Mouse (Mus musculus) gastrocnemius, postnatal 4 days (tissue): Measurements from ENCODE around the gene Hoxd8. TPM values are rescaled to one million over a fixed set of nuclear protein-coding genes. Genes with fewer than 3 reads are reported as not detected.
A peak's percentile ranks its signal among the peaks of the same experiment; 100 is the strongest.

Experiments
- DNase-seq, 2 experiments: peaks; one replicate each; pipeline ENCODE4 v3.0.0; 2021 to 2022; ENCODE audit warnings: low spot score in 2 of 2, mixed read lengths in 2 of 2
- microRNA-seq: library from miRNA; unstranded; fragments of <30 nt; microRNA quantifications from one replicate; pipeline ENCODE4 v1.2.0, GENCODE M21; 2021
- total RNA-seq, 2 experiments: library from RNA; stranded (reverse); gene quantifications; 2 replicates each; pipeline ENCODE4 v1.2.3; 2021

Hoxd8 gene
- total RNA-seq, 2 experiments from 2014 or later = 35.9 to 41.6 TPM

DNA sequence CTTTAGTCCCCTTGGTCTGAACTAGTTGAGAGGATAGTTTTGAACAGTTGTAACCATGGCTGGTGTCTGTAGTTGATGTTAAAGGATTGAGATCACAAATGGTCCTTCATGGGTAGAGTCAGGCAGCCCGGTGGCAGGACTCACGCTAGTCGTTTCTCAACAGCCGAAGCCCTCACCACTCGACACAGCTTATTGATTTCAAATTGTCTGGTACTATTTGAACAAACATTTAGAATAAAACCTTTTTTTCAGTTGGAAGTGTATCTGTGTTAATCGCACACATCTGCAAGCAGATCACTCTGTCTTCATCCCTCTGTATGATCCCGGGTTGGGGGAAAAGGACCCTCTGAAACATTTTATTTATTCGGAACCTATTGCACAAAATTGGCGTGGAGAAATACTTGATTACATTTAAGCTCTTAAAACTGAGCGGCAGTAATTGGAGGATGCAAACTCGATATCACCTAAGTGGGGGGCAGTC, 43.3 kb downstream of the Hoxd8 start:
- DNase-seq = no peak

- DNase-seq = no peak
These were observed 44.1 kb downstream of the Hoxd8 start for GRCm38 (mm10) chr2:74748436-74748995.

DNA sequence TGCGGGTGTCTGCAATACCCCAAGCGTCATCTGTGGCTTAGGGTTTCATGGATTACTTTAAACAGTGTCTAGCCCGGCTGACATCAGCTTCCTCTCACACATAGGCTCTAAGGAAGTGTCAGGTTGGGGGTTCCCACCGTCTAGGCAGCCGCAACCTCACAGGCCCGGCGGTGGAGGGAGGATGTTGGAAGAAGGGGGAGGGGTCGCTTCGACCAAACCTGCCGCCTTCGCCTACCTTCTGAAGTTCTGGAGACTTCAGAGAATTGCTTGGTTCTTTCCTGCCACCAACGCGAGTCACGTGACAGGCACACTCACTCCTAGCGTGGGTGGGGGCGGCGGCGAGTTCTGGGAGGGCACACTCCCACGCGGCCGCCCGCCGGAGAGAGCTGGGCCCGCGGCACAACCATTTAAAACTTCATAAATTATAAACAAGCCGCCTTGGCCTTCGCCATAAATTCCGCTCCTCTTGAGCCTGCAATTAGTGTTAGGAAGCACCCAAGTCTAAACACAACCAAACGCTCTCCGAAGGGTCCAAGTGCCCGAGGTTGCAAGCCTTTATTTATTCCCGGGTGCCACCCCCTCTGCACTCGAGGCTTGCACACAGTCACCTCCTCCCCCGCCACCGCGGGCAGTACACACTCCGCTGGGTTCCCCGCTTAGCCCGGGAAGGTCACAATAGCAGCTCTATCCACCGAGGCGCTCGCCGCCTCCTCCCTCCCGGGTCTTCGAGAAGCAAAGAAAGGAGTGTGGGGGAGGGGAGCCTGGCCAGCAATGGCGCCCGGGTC, 45.1 kb downstream of the Hoxd8 start:
- peak in 1 of 2 experiments; percentile 50 for DNase-seq

GRCm38 (mm10) chr2:74750731-74751250, 46.4 kb downstream of the Hoxd8 start:
- no peak for DNase-seq

DNA sequence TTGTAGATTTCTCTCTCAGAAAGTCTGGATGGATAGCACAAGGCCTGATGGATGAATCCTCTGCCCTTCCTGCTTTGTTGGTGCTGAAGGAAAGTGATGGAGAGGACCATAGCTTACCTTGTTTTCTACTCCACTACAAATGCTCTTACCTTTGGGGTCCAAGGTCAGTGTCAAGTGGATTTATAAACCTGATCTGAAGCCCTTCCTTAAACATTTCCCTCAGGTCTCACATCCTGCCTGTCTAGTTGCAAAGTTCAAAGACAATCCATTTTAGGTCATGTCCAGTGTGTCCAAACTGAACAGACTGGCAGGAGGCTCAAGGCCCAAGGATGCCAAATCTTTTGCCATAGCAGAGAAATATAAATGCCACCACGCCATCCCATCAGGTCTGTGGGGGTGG, 47.4 kb downstream of the Hoxd8 start:
- no peak for DNase-seq

GRCm38 (mm10) chr2:74752431-74753174, 48.2 kb downstream of the Hoxd8 start:
- no peak for DNase-seq

GRCm38 (mm10) chr2:74753175-74753523, 48.7 kb downstream of the Hoxd8 start:
- DNase-seq = no peak

GRCm38 (mm10) chr2:74753711-74754110, 49.3 kb downstream of the Hoxd8 start:
- DNase-seq = no peak

Small RNA genes within 50 kb of the gene (microRNA-seq; reads per million reads assigned to microRNA genes)
- gene Gm44463 (not detected), gene Mir10b (7,736 reads per million, percentile 93 among the genes with 10 or more reads in this experiment)

Other genes with a start within 250 kb of the Hoxd8 start
- 10 to 100 TPM; 50.7 to 58.1 TPM for gene Lnpk, start 125.2 kb upstream of the Hoxd8 start, total RNA-seq
- gene Evx2, start 45.1 kb upstream of the Hoxd8 start, total RNA-seq = under 1 TPM in 1 of 2 experiments, not detected in 1; 0.05 TPM
- gene Hoxd13, start 36.3 kb upstream of the Hoxd8 start, total RNA-seq = not detected
- not detected for gene Hoxd12, start 29.6 kb upstream of the Hoxd8 start, total RNA-seq
- gene Hoxd11, start 25.1 kb upstream of the Hoxd8 start, total RNA-seq = 1 to 10 TPM; 1.1 to 1.5 TPM
- 1 to 10 TPM; 3.0 to 4.9 TPM for gene Hoxd10, start 12.7 kb upstream of the Hoxd8 start, total RNA-seq
- gene Hoxd9, start 6.9 kb upstream of the Hoxd8 start, total RNA-seq = 10 to 100 TPM in 1 of 2 experiments, 1 to 10 TPM in 1; 9.8 to 12.3 TPM
- under 1 TPM in 1 of 2 experiments, not detected in 1; 0.12 TPM for gene Hoxd3, start 7.3 kb downstream of the Hoxd8 start, total RNA-seq
- 1 to 10 TPM; 4.1 to 6.1 TPM for gene Hoxd4, start 7.3 kb downstream of the Hoxd8 start, total RNA-seq
- gene Gm28230, start 22.1 kb downstream of the Hoxd8 start, total RNA-seq = under 1 TPM; 0.47 to 0.74 TPM
- gene Hoxd1, start 58.4 kb downstream of the Hoxd8 start, total RNA-seq = under 1 TPM in 1 of 2 experiments, not detected in 1; 0.20 TPM
- 10 to 100 TPM; 55.1 to 63.0 TPM for gene Mtx2, start 121.2 kb downstream of the Hoxd8 start, total RNA-seq